Mouse (Mus musculus) heart, postnatal 0 days (tissue): ENCODE measurements at regions not wholly inside any gene's neighbourhood (a gene's known extent, or its start where the extent isn't known, plus 50 kb on each side); places are given as distances from the start of the nearest gene placed in this dataset.

Experiments used
- CTCF ChIP-seq: IDR thresholded peaks from 2 replicates; pipeline ENCODE4 v1.5.1; 2016; ENCODE audit warnings: antibody characterized with exemption, control low read depth, low read depth
- EP300 ChIP-seq: IDR thresholded peaks from 2 replicates; pipeline ENCODE4 v1.6.1; 2016; ENCODE audit warnings: antibody characterized with exemption, low read depth

DNA sequence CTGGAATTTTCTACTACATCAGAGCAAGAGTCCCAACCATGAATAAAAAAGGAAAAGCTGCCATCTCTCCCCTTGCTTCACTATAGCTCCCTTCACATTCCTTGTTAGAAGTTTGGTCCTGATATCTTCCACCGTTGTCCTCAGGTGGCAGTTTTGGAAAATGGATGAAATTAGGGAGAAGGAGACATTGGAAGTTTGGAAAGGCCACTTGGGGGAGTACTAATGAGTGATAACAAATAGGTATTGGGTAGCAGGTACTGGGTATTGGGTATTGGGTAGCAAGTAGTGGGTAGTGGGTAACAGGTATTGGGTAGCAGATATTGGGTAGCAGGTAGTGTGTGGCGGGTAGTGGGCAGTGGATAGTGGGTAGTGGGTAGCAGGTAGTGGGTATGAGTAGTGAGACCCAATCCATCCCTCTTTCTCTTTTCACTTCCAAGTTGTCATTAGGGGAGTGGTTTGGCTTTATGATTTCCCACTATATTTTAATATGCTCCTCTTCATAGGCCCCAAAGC lies 285.8 kb upstream of the Myo3a start:
- TF ChIP-seq CTCF (no peak), EP300 (no peak)
